Mouse (Mus musculus): ENCODE data around the gene Olfr1396. TPM values are rescaled to one million over a fixed set of nuclear protein-coding genes. Genes with fewer than 3 reads are reported as not detected.

The Olfr1396 gene
- polyA plus RNA-seq (2015; fragmentation: Nextera tagmentation; extraction: Ambion mirVana): not detected in 2 replicates

DNA sequence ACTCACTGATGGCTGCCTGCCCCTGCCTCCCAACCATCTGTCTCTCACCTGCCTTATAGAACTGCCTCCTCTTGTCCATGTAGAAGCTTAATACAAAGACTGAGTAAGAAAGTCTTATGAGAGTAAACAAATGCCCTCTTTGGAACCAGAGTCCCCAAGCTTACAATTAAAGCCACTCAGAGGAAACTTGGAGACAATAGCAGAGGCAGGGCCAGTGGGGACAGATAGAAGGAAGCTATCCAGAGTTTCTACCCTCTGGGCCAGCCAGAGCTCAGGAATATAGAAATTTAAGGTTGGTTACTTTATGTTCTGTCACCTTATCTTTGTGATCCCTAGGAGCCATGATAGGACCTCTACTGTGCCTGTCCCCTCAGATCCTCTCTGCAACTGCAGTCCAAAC, at the start of gene Olfr1396:
Gene Olfr1396, minus strand, starts transcription at position 101 of the 400 bp plus-strand sequence.
- H3K4me3 ChIP-seq (ENCODE audit: low read depth, low read length): no peak within 1 kb of the TSS
- DNase-seq (ENCODE audit: low spot score) (no peak), ATAC-seq (no peak)
- no peak for TF ChIP-seq CTCF (IDR thresholded peaks at IDR 0.05)
- TF ChIP-seq EP300 (IDR thresholded peaks at IDR 0.05): no peak
- no peak within 1 kb of the TSS for H3K9ac ChIP-seq (replicated peaks; ENCODE audit: low read depth)
- H3K9me3 ChIP-seq (ENCODE audit: low read length): no peaks in the 10 kb centered on the region
- no peaks in the 10 kb centered on the region for H3K36me3 ChIP-seq (ENCODE audit: insufficient read depth, low read length)
- H3K4me2 ChIP-seq (replicated peaks; ENCODE audit: low read depth, low read length): no peak within 1 kb of the TSS
- no peaks in the 10 kb centered on the region for H3K4me1 ChIP-seq (ENCODE audit: insufficient read depth, low read depth, low read length)
- no peak within 1 kb of the TSS for H3K27ac ChIP-seq (ENCODE audit: low read length)
- no peaks in the 10 kb centered on the region for H3K27me3 ChIP-seq (replicated peaks; ENCODE audit: insufficient read depth, low read length)

DNA sequence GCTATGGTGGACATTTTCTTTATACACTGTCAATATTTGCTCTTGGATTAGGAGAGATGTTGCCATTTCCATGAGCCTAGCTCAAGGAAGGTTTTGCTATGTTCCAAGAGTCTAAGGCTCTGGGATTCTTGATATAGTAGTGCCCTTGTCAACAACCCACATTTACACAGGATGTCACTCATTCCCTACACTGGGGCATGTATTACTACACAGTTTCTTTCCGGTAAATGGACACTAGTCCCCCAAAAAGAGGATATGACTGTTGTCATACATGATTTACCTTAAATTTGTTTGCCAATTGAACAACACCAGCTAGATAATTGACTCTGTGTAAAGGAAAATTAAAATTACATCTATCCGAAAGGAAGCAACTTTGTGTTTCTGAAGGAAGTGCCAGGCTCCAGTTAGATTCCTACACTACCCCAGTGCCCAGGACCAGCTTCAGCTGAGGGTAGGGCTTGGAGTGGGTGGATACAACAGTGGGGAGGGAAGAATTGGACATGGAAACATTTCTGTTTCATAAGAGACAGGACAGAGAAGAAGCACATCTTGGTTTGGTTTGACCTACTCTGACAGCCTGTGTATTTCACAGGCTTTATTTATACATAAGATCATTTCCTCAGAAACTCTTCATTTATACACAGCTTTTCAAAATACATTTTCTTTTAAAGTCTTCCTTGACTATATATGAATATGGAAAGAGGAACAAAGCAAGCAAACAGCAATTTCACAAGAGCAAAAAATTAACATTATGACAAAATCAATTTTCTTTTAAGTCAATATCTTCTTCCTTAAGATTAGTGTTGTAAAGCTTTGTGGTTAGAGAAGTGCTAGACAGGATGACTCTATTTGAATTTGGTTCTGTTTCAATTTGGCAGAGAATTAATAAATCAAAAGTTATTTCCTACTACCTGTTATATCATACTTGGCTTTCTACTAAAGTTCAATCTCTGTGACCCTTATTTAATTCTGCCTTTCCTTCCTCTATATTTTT, 42.4 kb upstream of the Olfr1396 start:
- 77% methylated on average over 2 of the region's 2 CpGs for whole genome bisulfite sequencing
- Histone ChIP-seq H3K9me3 (ENCODE audit: low read length) (no peaks in the 10 kb centered on the region), H3K9ac (replicated peaks; ENCODE audit: low read depth) (no peak overlapping the region), H3K27me3 (replicated peaks; ENCODE audit: insufficient read depth, low read length) (no peaks in the 10 kb centered on the region), H3K27ac (ENCODE audit: low read length) (no peak overlapping the region), H3K4me3 (ENCODE audit: low read depth, low read length) (no peak overlapping the region), H3K36me3 (ENCODE audit: insufficient read depth, low read length) (no peaks in the 10 kb centered on the region), H3K4me1 (ENCODE audit: insufficient read depth, low read depth, low read length) (no peaks in the 10 kb centered on the region), H3K4me2 (replicated peaks; ENCODE audit: low read depth, low read length) (no peak overlapping the region)
- TF ChIP-seq CTCF (IDR thresholded peaks at IDR 0.05): no peak
- no peak for TF ChIP-seq EP300 (IDR thresholded peaks at IDR 0.05)
- ATAC-seq (no peak), DNase-seq (ENCODE audit: low spot score) (no peak)

- no peaks in the 10 kb centered on the region for H3K4me1 ChIP-seq (ENCODE audit: insufficient read depth, low read depth, low read length)
- no peaks in the 10 kb centered on the region for H3K9me3 ChIP-seq (ENCODE audit: low read length)
- H3K4me2 ChIP-seq (replicated peaks; ENCODE audit: low read depth, low read length): no peak within 1 kb of the TSS
- H3K27ac ChIP-seq (ENCODE audit: low read length): no peak within 1 kb of the TSS
- no peak for TF ChIP-seq CTCF (IDR thresholded peaks at IDR 0.05)
- TF ChIP-seq EP300 (IDR thresholded peaks at IDR 0.05): no peak
- H3K4me3 ChIP-seq (ENCODE audit: low read depth, low read length): no peak within 1 kb of the TSS
- ATAC-seq (no peak), DNase-seq (ENCODE audit: low spot score) (no peak)
- H3K36me3 ChIP-seq (ENCODE audit: insufficient read depth, low read length): no peaks in the 10 kb centered on the region
- no peak within 1 kb of the TSS for H3K9ac ChIP-seq (replicated peaks; ENCODE audit: low read depth)
- 86% methylated on average over 1 of the region's 1 CpGs for WGBS
- no peaks in the 10 kb centered on the region for H3K27me3 ChIP-seq (replicated peaks; ENCODE audit: insufficient read depth, low read length)
These were observed 39.4 kb upstream of the Olfr1396 start, which contains the start of gene Olfr1394 for GRCm38 (mm10) chr11:49154077-49154476. Gene Olfr1394 (plus strand): TSS chr11:49154377.

DNA sequence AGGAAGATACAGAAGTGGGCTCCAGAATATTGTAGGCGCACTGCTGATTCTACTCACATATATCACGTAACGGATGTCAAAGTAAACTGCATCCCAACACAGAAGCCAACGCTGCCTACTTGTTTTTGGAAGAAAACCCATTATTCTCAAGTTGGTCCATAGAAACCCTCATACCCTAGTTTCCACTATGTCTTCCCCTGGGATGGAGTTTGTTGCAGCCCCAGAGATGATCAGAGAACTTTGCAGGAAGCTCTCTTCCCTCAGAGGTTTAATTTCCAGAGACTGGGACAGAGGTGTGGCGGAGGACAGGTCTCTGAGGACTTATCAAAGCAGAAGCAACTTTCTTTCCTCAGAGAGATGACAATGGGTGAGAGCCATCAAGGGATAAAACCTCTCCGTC, 27.3 kb upstream of the Olfr1396 start, which contains the start of gene Olfr1395:
Gene Olfr1395, plus strand, starts transcription at position 301 of the 400 bp plus-strand sequence.
- Histone ChIP-seq H3K27ac (ENCODE audit: low read length) (no peak within 1 kb of the TSS), H3K27me3 (replicated peaks; ENCODE audit: insufficient read depth, low read length) (no peaks in the 10 kb centered on the region), H3K9me3 (ENCODE audit: low read length) (no peaks in the 10 kb centered on the region), H3K4me2 (replicated peaks; ENCODE audit: low read depth, low read length) (no peak within 1 kb of the TSS), H3K4me1 (ENCODE audit: insufficient read depth, low read depth, low read length) (no peaks in the 10 kb centered on the region), H3K36me3 (ENCODE audit: insufficient read depth, low read length) (no peaks in the 10 kb centered on the region), H3K4me3 (ENCODE audit: low read depth, low read length) (no peak within 1 kb of the TSS), H3K9ac (replicated peaks; ENCODE audit: low read depth) (no peak within 1 kb of the TSS)
- DNase-seq (ENCODE audit: low spot score) (no peak), ATAC-seq (no peak)
- TF ChIP-seq EP300 (IDR thresholded peaks at IDR 0.05): no peak
- no peak for TF ChIP-seq CTCF (IDR thresholded peaks at IDR 0.05)
- WGBS: 91% methylated on average over 6 of the region's 6 CpGs

DNA sequence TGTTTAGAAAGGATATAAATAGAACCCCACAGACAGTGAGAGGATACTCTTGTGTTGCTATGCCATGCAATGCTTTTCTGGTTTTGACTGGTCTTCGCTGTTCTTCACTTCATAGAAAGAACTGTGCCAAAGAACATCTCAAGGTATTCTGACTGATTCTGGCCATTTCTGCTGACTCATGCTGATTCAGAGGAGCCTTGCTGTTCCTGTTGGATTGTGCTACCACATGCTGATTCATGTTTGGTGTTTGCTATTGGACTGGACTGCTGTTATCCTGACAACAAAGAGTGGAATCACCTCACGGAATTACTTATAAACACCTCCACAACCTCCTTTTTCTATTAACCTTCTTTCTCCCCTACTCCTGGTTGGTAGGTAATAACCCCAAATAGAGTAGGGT, 9.5 kb upstream of the Olfr1396 start:
- H3K9ac ChIP-seq (replicated peaks; ENCODE audit: low read depth): no peak overlapping the region
- H3K9me3 ChIP-seq (ENCODE audit: low read length): no peaks in the 10 kb centered on the region
- no peak overlapping the region for H3K4me2 ChIP-seq (replicated peaks; ENCODE audit: low read depth, low read length)
- TF ChIP-seq EP300 (IDR thresholded peaks at IDR 0.05) (no peak), CTCF (IDR thresholded peaks at IDR 0.05) (no peak)
- ATAC-seq (no peak), DNase-seq (ENCODE audit: low spot score) (no peak)
- no peak overlapping the region for H3K27ac ChIP-seq (ENCODE audit: low read length)
- WGBS: 89% methylated on average over 2 of the region's 2 CpGs
- H3K4me1 ChIP-seq (ENCODE audit: insufficient read depth, low read depth, low read length): no peaks in the 10 kb centered on the region
- H3K36me3 ChIP-seq (ENCODE audit: insufficient read depth, low read length): no peaks in the 10 kb centered on the region
- H3K27me3 ChIP-seq (replicated peaks; ENCODE audit: insufficient read depth, low read length): no peaks in the 10 kb centered on the region
- no peak overlapping the region for H3K4me3 ChIP-seq (ENCODE audit: low read depth, low read length)

GRCm38 (mm10) chr11:49119635-49120034, 5.0 kb upstream of the Olfr1396 start:
- H3K27ac ChIP-seq (ENCODE audit: low read length): no peak overlapping the region
- H3K9ac ChIP-seq (replicated peaks; ENCODE audit: low read depth): no peak overlapping the region
- TF ChIP-seq CTCF (IDR thresholded peaks at IDR 0.05) (no peak), EP300 (IDR thresholded peaks at IDR 0.05) (no peak)
- WGBS: 76% methylated on average over 3 of the region's 3 CpGs
- H3K27me3 ChIP-seq (replicated peaks; ENCODE audit: insufficient read depth, low read length): no peaks in the 10 kb centered on the region
- H3K4me2 ChIP-seq (replicated peaks; ENCODE audit: low read depth, low read length): no peak overlapping the region
- no peak for DNase-seq (ENCODE audit: low spot score)
- no peaks in the 10 kb centered on the region for H3K36me3 ChIP-seq (ENCODE audit: insufficient read depth, low read length)
- no peak overlapping the region for H3K4me3 ChIP-seq (ENCODE audit: low read depth, low read length)
- H3K4me1 ChIP-seq (ENCODE audit: insufficient read depth, low read depth, low read length): no peaks in the 10 kb centered on the region
- H3K9me3 ChIP-seq (ENCODE audit: low read length): no peaks in the 10 kb centered on the region
- ATAC-seq: no peak

Data from lung, postnatal 0 days (tissue).